Mouse (Mus musculus) kidney, postnatal 0 days (tissue): ENCODE results near the gene Srms. TPM values are rescaled to one million over a fixed set of nuclear protein-coding genes. Genes with fewer than 3 reads are reported as not detected.

Source experiments
- ATAC-seq: fragments of 200-750 bp; cut with Nextera tagmentation; replicated peaks from 2 replicates; pipeline ENCODE4 v1.8.0; 2017; ENCODE audit warnings: low read depth, moderate number of reproducible peaks, moderate TSS enrichment, moderate library complexity; ENCODE audit not compliant: low FRiP score
- DNase-seq: peaks from one replicate; pipeline ENCODE4 v3.0.0-alpha.2; 2016; ENCODE audit warnings: low spot score
- H3K27ac ChIP-seq: fragments of 300-500 bp; sonication (generic); 2 replicates; pipeline ENCODE4 v1.5.1; 2014; ENCODE audit warnings: mild to moderate bottlenecking
- H3K27me3 ChIP-seq: fragments of 300-500 bp; sonication (generic); 2 replicates; pipeline ENCODE4 v1.6.1; 2014; ENCODE audit warnings: low read length, mixed read lengths; ENCODE audit not compliant: insufficient read depth
- H3K36me3 ChIP-seq: fragments of 300-500 bp; sonication (generic); 2 replicates; pipeline ENCODE4 v1.6.1; 2014; ENCODE audit warnings: low read length, mixed read lengths; ENCODE audit not compliant: insufficient read depth
- H3K4me1 ChIP-seq: fragments of 300-500 bp; sonication (generic); replicated peaks from 2 replicates; pipeline ENCODE4 v1.6.1; 2014; ENCODE audit warnings: antibody characterized with exemption, low read length, mixed read lengths; ENCODE audit not compliant: insufficient read depth
- H3K4me2 ChIP-seq: fragments of 300-500 bp; sonication (generic); 2 replicates; pipeline ENCODE4 v1.6.1; 2014; ENCODE audit warnings: mild to moderate bottlenecking, low read length, moderate library complexity, mixed read lengths
- H3K4me3 ChIP-seq: fragments of 300-500 bp; sonication (generic); replicated peaks from 2 replicates; pipeline ENCODE4 v1.5.1; 2014; ENCODE audit warnings: low read depth, low read length
- H3K9ac ChIP-seq: fragments of 300-500 bp; sonication (generic); 2 replicates; pipeline ENCODE4 v1.6.1; 2014; ENCODE audit warnings: low read depth, low read length
- H3K9me3 ChIP-seq: fragments of 300-500 bp; sonication (generic); replicated peaks from 2 replicates; pipeline ENCODE4 v1.6.1; 2016; ENCODE audit warnings: low read length, inconsistent platforms, mixed read lengths
- CTCF ChIP-seq: IDR thresholded peaks from 2 replicates; pipeline ENCODE4 v1.5.1; 2016; ENCODE audit warnings: antibody characterized with exemption, low read depth, mild to moderate bottlenecking, moderate library complexity
- WGBS: fragments of 180-500 bp; shearing (Covaris S2); extraction: QIAGEN DNeasy Blood & Tissue Kit; methylation state at CpG from one replicate; pipeline ENCODE4 v1.1.7; 2014; 5-methylcytosine and 5-hydroxymethylcytosine counted together
- polyA plus RNA-seq: library from polyadenylated mRNA; unstranded; fragments of >200 nt; fragmentation: Nextera tagmentation; extraction: Ambion mirVana; gene quantifications from 2 replicates; pipeline ENCODE4 v1.2.1, GENCODE M21; 2015

The Srms gene
- polyA plus RNA-seq, 1 experiment from 2014 or later: 0.14 TPM

- ATAC-seq (peak; percentile 92), DNase-seq (peak; percentile 95)
- Histone ChIP-seq H3K9ac (peak within 1 kb of the TSS; percentile 85), H3K27me3 (no peaks in the 10 kb centered on the region), H3K4me3 (peak within 1 kb of the TSS; percentile 68), H3K27ac (peak within 1 kb of the TSS; percentile 97), H3K36me3 (0 out of 2 replicates have a peak, but pooled peaks cover 4% of the 10 kb centered on the region), H3K4me1 (peaks cover 6% of the 10 kb centered on the region; the same call in 1 of the 2 replicates), H3K9me3 (no peaks in the 10 kb centered on the region), H3K4me2 (peak within 1 kb of the TSS; percentile 72)
- under 1% methylated on average over 63 of the region's 64 CpGs for WGBS
- TF ChIP-seq CTCF: peak; percentile 37; the same call in 1 of the 2 replicates
These were observed 25.6 kb downstream of the Srms start, which contains the start of gene Ppdpf for GRCm38 (mm10) chr2:181187121-181188000. Gene Ppdpf (plus strand): TSS chr2:181187247.

- Histone ChIP-seq H3K27me3 (no peaks in the 10 kb centered on the region), H3K9ac (peak overlapping the region; percentile 85; the same call in 1 of the 2 replicates), H3K9me3 (no peaks in the 10 kb centered on the region), H3K4me3 (peak overlapping the region; percentile 68), H3K36me3 (0 out of 2 replicates have a peak, but pooled peaks cover 4% of the 10 kb centered on the region), H3K27ac (peak overlapping the region; percentile 97), H3K4me2 (peak overlapping the region; percentile 72), H3K4me1 (peaks cover 6% of the 10 kb centered on the region; the same call in 1 of the 2 replicates)
- ATAC-seq: peak; percentile 66
- TF ChIP-seq CTCF: peak; percentile 97
- peak; percentile 95 for DNase-seq
- under 1% methylated on average over 14 of the region's 14 CpGs for whole genome bisulfite sequencing
These were observed 26.4 kb downstream of the Srms start for GRCm38 (mm10) chr2:181186635-181187034.

- H3K4me2 ChIP-seq: no peak overlapping the region
- H3K9me3 ChIP-seq: no peaks in the 10 kb centered on the region
- H3K27me3 ChIP-seq: no peaks in the 10 kb centered on the region
- no peak for DNase-seq
- no peaks in the 10 kb centered on the region for H3K4me1 ChIP-seq
- ATAC-seq: no peak
- no peaks in the 10 kb centered on the region for H3K36me3 ChIP-seq
- no peak overlapping the region for H3K9ac ChIP-seq
- no peak overlapping the region for H3K27ac ChIP-seq
- 62% methylated on average over 6 of the region's 6 CpGs for WGBS
- H3K4me3 ChIP-seq: no peak overlapping the region
- no peak for TF ChIP-seq CTCF
These were observed 32.1 kb downstream of the Srms start for GRCm38 (mm10) chr2:181180898-181181297.

- Histone ChIP-seq H3K36me3 (no peaks in the 10 kb centered on the region), H3K9ac (no peak overlapping the region), H3K27ac (no peak overlapping the region), H3K4me2 (no peak overlapping the region), H3K4me1 (no peaks in the 10 kb centered on the region), H3K4me3 (no peak overlapping the region), H3K27me3 (no peaks in the 10 kb centered on the region), H3K9me3 (no peaks in the 10 kb centered on the region)
- DNase-seq (no peak), ATAC-seq (no peak)
- TF ChIP-seq CTCF: no peak
- WGBS: 84% methylated on average over 5 of the region's 5 CpGs
These were observed 34.5 kb downstream of the Srms start for GRCm38 (mm10) chr2:181178471-181178870.

GRCm38 (mm10) chr2:181178015-181178414 is 35.0 kb downstream of the Srms start:
- Histone ChIP-seq H3K9ac (no peak overlapping the region), H3K4me1 (no peaks in the 10 kb centered on the region), H3K27me3 (no peaks in the 10 kb centered on the region), H3K4me2 (no peak overlapping the region), H3K27ac (no peak overlapping the region), H3K9me3 (no peaks in the 10 kb centered on the region), H3K36me3 (no peaks in the 10 kb centered on the region), H3K4me3 (no peak overlapping the region)
- no peak for DNase-seq
- WGBS: 81% methylated on average over 3 of the region's 3 CpGs
- no peak for TF ChIP-seq CTCF
- ATAC-seq: no peak

GRCm38 (mm10) chr2:181174646-181175045 is 38.3 kb downstream of the Srms start:
- H3K9me3 ChIP-seq: no peaks in the 10 kb centered on the region
- no peaks in the 10 kb centered on the region for H3K36me3 ChIP-seq

More at GRCm38 (mm10) chr2:181174646-181175045, 38.3 kb downstream of the Srms start:
- DNase-seq (no peak), ATAC-seq (no peak)
- no peak for TF ChIP-seq CTCF
- Histone ChIP-seq H3K4me3 (no peak overlapping the region), H3K27me3 (no peaks in the 10 kb centered on the region), H3K4me2 (no peak overlapping the region), H3K4me1 (no peaks in the 10 kb centered on the region), H3K27ac (no peak overlapping the region), H3K9ac (no peak overlapping the region)
- 85% methylated on average over 3 of the region's 3 CpGs for WGBS
